34 mouse cellular contexts compared by ENCODE assay signal in genomic region chr10:19413935-19414334, GRCm38 (mm10). TPM values are rescaled to one million over a fixed set of nuclear protein-coding genes. Genes with fewer than 3 reads are reported as not detected.
DNase-seq lines count a peak whose midpoint lies in the region; ATAC-seq and TF ChIP-seq lines count a peak whose summit lies in the region.
"Had no signal": no experiment of that assay in that cellular context is flagged by ENCODE, and none has a peak within 500 bp of the region (broad histone marks: within the 10 kb centered on the region; RNA-seq: fewer than 3 reads in every experiment).

No protein-coding gene starts in this region.

- no peak for TF ChIP-seq CTCF in brain, embryonic 14.5 days (IDR thresholded peaks at IDR 0.05; ENCODE audit: borderline replicate concordance, extremely low read depth, insufficient read depth, insufficient read length)

- peaks cover 22% of the 10 kb centered on the region; the same call in 1 of the 2 replicates for H3K4me1 ChIP-seq in hindbrain, embryonic 10.5 days (replicated peaks)
- H3K4me1 ChIP-seq in hindbrain, embryonic 13.5 days (replicated peaks) = peaks cover 9% of the 10 kb centered on the region
- no peaks in the 10 kb centered on the region for H3K4me1 ChIP-seq in neural tube, embryonic 15.5 days
- H3K4me1 ChIP-seq: embryonic facial prominence, embryonic 13.5 days; liver, embryonic 15.5 days had no signal

- peaks cover 26% of the 10 kb centered on the region; the same call in 1 of the 2 replicates for H3K27me3 ChIP-seq in hindbrain, embryonic 10.5 days (ENCODE audit: insufficient read depth, poor library complexity, severe bottlenecking)
- peaks cover 49% of the 10 kb centered on the region for H3K27me3 ChIP-seq in hindbrain, embryonic 13.5 days
- peaks cover 11% of the 10 kb centered on the region; the same call in 1 of the 2 replicates for H3K27me3 ChIP-seq in neural tube, embryonic 15.5 days (replicated peaks)
- H3K27me3 ChIP-seq: embryonic facial prominence, embryonic 13.5 days; forebrain, embryonic 15.5 days; limb, embryonic 12.5 days; liver, embryonic 15.5 days had no signal

- peak; percentile 35 for DNase-seq in hindbrain, embryonic 10.5 days (ENCODE audit: low spot score)
- peak; percentile 39 for DNase-seq in neural tube, embryonic 10.5 days (ENCODE audit: extremely low spot score, low spot score)
- DNase-seq in brain, embryonic 14.5 days (ENCODE audit: low read depth) = peak; percentile 43
- DNase-seq in thymus, postnatal 36 days = no peak
- DNase-seq: adrenal gland, postnatal 14 days; B cell, adult 2 months; cerebellum, adult 18-20 months; heart, postnatal 14 days; kidney, adult 9 months; kidney, postnatal 10 days; layer of hippocampus, postnatal 36 days; lung, embryonic 14.5 days; lung, postnatal 14 days; retina, postnatal 1 day; right cerebral cortex, postnatal 14 days had no signal

- WGBS in hindbrain, embryonic 10.5 days = 30% methylated on average over 5 of the region's 5 CpGs
- WGBS in hindbrain, embryonic 13.5 days = 16% methylated on average over 5 of the region's 5 CpGs
- WGBS in neural tube, embryonic 15.5 days = 12% methylated on average over 5 of the region's 5 CpGs

- H3K4me2 ChIP-seq in hindbrain, embryonic 13.5 days = no peak overlapping the region
- no peak overlapping the region for H3K4me2 ChIP-seq in neural tube, embryonic 15.5 days
- H3K4me2 ChIP-seq: embryonic facial prominence, embryonic 13.5 days; forebrain, embryonic 15.5 days; hindbrain, embryonic 14.5 days; limb, embryonic 12.5 days; liver, embryonic 15.5 days; lung, embryonic 14.5 days; midbrain, embryonic 11.5 days had no signal

- no peaks in the 10 kb centered on the region for H3K9me3 ChIP-seq in hindbrain, embryonic 10.5 days
- no peaks in the 10 kb centered on the region for H3K9me3 ChIP-seq in hindbrain, embryonic 13.5 days
- no peaks in the 10 kb centered on the region for H3K9me3 ChIP-seq in neural tube, embryonic 15.5 days (replicated peaks)
- H3K9me3 ChIP-seq: embryonic facial prominence, embryonic 13.5 days; forebrain, embryonic 10.5 days; forebrain, embryonic 15.5 days; G1E; limb, embryonic 12.5 days; liver, embryonic 15.5 days had no signal

- no peak for TF ChIP-seq POLR2A in brain, embryonic 14.5 days (IDR thresholded peaks at IDR 0.05; ENCODE audit: borderline replicate concordance, extremely low read depth, insufficient read depth, insufficient read length, poor library complexity, severe bottlenecking)

- H3K9ac ChIP-seq in hindbrain, embryonic 13.5 days = no peak overlapping the region
- no peak overlapping the region for H3K9ac ChIP-seq in neural tube, embryonic 15.5 days (replicated peaks)
- H3K9ac ChIP-seq: embryonic facial prominence, embryonic 13.5 days; forebrain, embryonic 15.5 days; hindbrain, embryonic 14.5 days; limb, embryonic 12.5 days; liver, embryonic 15.5 days; lung, embryonic 14.5 days had no signal

- H3K27ac ChIP-seq in hindbrain, embryonic 10.5 days = peak overlapping the region; percentile 45
- no peak overlapping the region for H3K27ac ChIP-seq in hindbrain, embryonic 13.5 days
- no peak overlapping the region for H3K27ac ChIP-seq in neural tube, embryonic 15.5 days (replicated peaks)
- H3K27ac ChIP-seq: embryonic facial prominence, embryonic 13.5 days; forebrain, embryonic 10.5 days; forebrain, embryonic 15.5 days; hindbrain, embryonic 14.5 days; limb, embryonic 12.5 days; liver, embryonic 15.5 days had no signal

- no peak for ATAC-seq in hindbrain, embryonic 13.5 days (ENCODE audit: low FRiP score)
- no peak for ATAC-seq in neural tube, embryonic 15.5 days (ENCODE audit: low FRiP score)
- ATAC-seq: forebrain, embryonic 15.5 days; intestine, postnatal 0 days; midbrain, embryonic 16.5 days had no signal

- H3K36me3 ChIP-seq in hindbrain, embryonic 10.5 days = no peaks in the 10 kb centered on the region
- H3K36me3 ChIP-seq in hindbrain, embryonic 13.5 days = no peaks in the 10 kb centered on the region
- H3K36me3 ChIP-seq in neural tube, embryonic 15.5 days = no peaks in the 10 kb centered on the region
- H3K36me3 ChIP-seq: embryonic facial prominence, embryonic 13.5 days; forebrain, embryonic 10.5 days; forebrain, embryonic 15.5 days; G1E; limb, embryonic 12.5 days; liver, embryonic 15.5 days had no signal

- 0 out of 2 replicates have a peak overlapping the region, but pooled peaks have one; percentile 1 for H3K4me3 ChIP-seq in hindbrain, embryonic 10.5 days
- no peak overlapping the region for H3K4me3 ChIP-seq in hindbrain, embryonic 13.5 days
- no peak overlapping the region for H3K4me3 ChIP-seq in neural tube, embryonic 15.5 days (replicated peaks)
- H3K4me3 ChIP-seq: embryonic facial prominence, embryonic 13.5 days; forebrain, embryonic 10.5 days; forebrain, embryonic 15.5 days; limb, embryonic 12.5 days; liver, embryonic 15.5 days; myocyte had no signal

RNA-seq across cellular contexts. Expression of gene Olig3, which starts 57.6 kb away (rescaled TPM):
- 82.0 and 99.1 TPM in 2 replicates for polyA plus RNA-seq in hindbrain, embryonic 10.5 days (2016; fragmentation: Nextera tagmentation; extraction: Ambion mirVana)
- 14.5 and 29.9 TPM in 2 replicates for polyA plus RNA-seq in hindbrain, embryonic 13.5 days (2015; fragmentation: Nextera tagmentation; extraction: Ambion mirVana)
- polyA plus RNA-seq in neural tube, embryonic 15.5 days (2015; fragmentation: Nextera tagmentation; extraction: Ambion mirVana) = 14.9 and 17.3 TPM in 2 replicates
- polyA plus RNA-seq in brain, embryonic 14.5 days (2012; rRNA removed) = 3.3 and 5.7 TPM in 2 replicates
- polyA plus RNA-seq: cortical plate, adult 2 months; G1E; heart, embryonic 14.5 days; intestine, postnatal 0 days; large intestine, adult 2 months; limb, embryonic 12.5 days; liver, adult 2 months; liver, embryonic 15.5 days; lung, embryonic 14.5 days; myocyte; small intestine, adult 2 months; stomach, embryonic 14.5 days had no signal

Comparison
In these comparisons a context has a peak if more than half of its experiments do, and no peak if none do; other contexts are left out.
1. DNase-seq: peak in hindbrain, embryonic 10.5 days (single experiment), neural tube, embryonic 10.5 days (single experiment) and brain, embryonic 14.5 days (single experiment); none in thymus, postnatal 36 days (0 of 2).